Mouse (Mus musculus) brain, embryonic 14.5 days (tissue): ENCODE measurements around the gene Gm5426.

ENCODE experiments used
- CTCF ChIP-seq: fragments of 200-500 bp; IDR thresholded peaks from 2 replicates; pipeline ENCODE4 v1.5.1; 2012; ENCODE audit warnings: inconsistent platforms, mild to moderate bottlenecking, moderate library complexity, borderline replicate concordance; ENCODE audit not compliant: insufficient read depth, insufficient read length; ENCODE audit errors: extremely low read depth
- POLR2A ChIP-seq: fragments of 200-500 bp; IDR thresholded peaks from 2 replicates; pipeline ENCODE4 v1.6.1; 2012; ENCODE audit warnings: mild to moderate bottlenecking, inconsistent platforms, borderline replicate concordance; ENCODE audit not compliant: poor library complexity, insufficient read depth, insufficient read length, severe bottlenecking; ENCODE audit errors: extremely low read depth

- TF ChIP-seq CTCF (peak; percentile 50; the same call in 1 of the 2 replicates), POLR2A (no peak)
Measured at GRCm38 (mm10) chr10:96105124-96105523, 31.3 kb upstream of the Gm5426 start.
